Mouse (Mus musculus) neural tube, embryonic 10.5 days (tissue): ENCODE results near the gene Phc1.
"Not testable (repeated sequence)": the region's sequence is repeated elsewhere in the genome, so short reads cannot be mapped to it uniquely, and the experiment has no call there.

ENCODE experiments used
- DNase-seq: peaks from one replicate; pipeline ENCODE4 v3.0.0-alpha.2; 2017; ENCODE audit warnings: low spot score; ENCODE audit errors: extremely low spot score

The Phc1 gene

GRCm38 (mm10) chr6:122340349-122341000 lies at the start of gene Phc1:
Phc1 (minus strand) TSS chr6:122340561.
- no peak for DNase-seq

GRCm38 (mm10) chr6:122389986-122390385 lies 49.6 kb upstream of the Phc1 start:
- DNase-seq, result not testable (repeated sequence)

GRCm38 (mm10) chr6:122387177-122388028 lies 47.0 kb upstream of the Phc1 start:
- not testable (repeated sequence) for DNase-seq

GRCm38 (mm10) chr6:122385724-122386123 lies 45.4 kb upstream of the Phc1 start:
- DNase-seq, result no peak

- DNase-seq, result no peak
These were observed 44.5 kb upstream of the Phc1 start for GRCm38 (mm10) chr6:122384886-122385285.

GRCm38 (mm10) chr6:122383211-122383610 lies 42.9 kb upstream of the Phc1 start:
- DNase-seq, result no peak

GRCm38 (mm10) chr6:122382046-122382445 lies 41.7 kb upstream of the Phc1 start:
- no peak for DNase-seq

- no peak for DNase-seq
These were observed 27.9 kb upstream of the Phc1 start for GRCm38 (mm10) chr6:122368245-122368644.

GRCm38 (mm10) chr6:122366976-122367375 lies 26.6 kb upstream of the Phc1 start:
- DNase-seq, result no peak

GRCm38 (mm10) chr6:122366287-122366686 lies 25.9 kb upstream of the Phc1 start:
- no peak for DNase-seq

GRCm38 (mm10) chr6:122365706-122366105 lies 25.3 kb upstream of the Phc1 start:
- DNase-seq, result no peak

GRCm38 (mm10) chr6:122357089-122357488 lies 16.7 kb upstream of the Phc1 start:
- DNase-seq, result no peak

- no peak for DNase-seq
These were observed 15.5 kb upstream of the Phc1 start for GRCm38 (mm10) chr6:122355909-122356308.

GRCm38 (mm10) chr6:122347326-122347725 lies 7.0 kb upstream of the Phc1 start:
- DNase-seq, result not testable (repeated sequence)

- no peak for DNase-seq
These were observed 6.0 kb upstream of the Phc1 start for GRCm38 (mm10) chr6:122346399-122346798.

- DNase-seq, result no peak
These were observed 5.4 kb upstream of the Phc1 start for GRCm38 (mm10) chr6:122345731-122346130.

- no peak for DNase-seq
These were observed 4.2 kb upstream of the Phc1 start for GRCm38 (mm10) chr6:122344386-122345116.

- DNase-seq, result no peak
These were observed 3.4 kb upstream of the Phc1 start for GRCm38 (mm10) chr6:122343719-122344118.

GRCm38 (mm10) chr6:122342125-122342524 lies 1.8 kb upstream of the Phc1 start:
- DNase-seq, result no peak

GRCm38 (mm10) chr6:122341038-122341810 lies 863 bp upstream of the Phc1 start:
- DNase-seq, result no peak

- peak; percentile 91 for DNase-seq
These were observed 566 bp downstream of the Phc1 start for GRCm38 (mm10) chr6:122339648-122340341.
